Mouse (Mus musculus): Measurements from ENCODE around the gene Nagk.

GRCm38 (mm10) chr6:83802846-83803245 is 8.1 kb downstream of the Nagk start:
- no peak for TF ChIP-seq CTCF (IDR thresholded peaks at IDR 0.05; ENCODE audit: borderline replicate concordance, extremely low read depth, insufficient read depth, insufficient read length)
- no peak for TF ChIP-seq POLR2A (IDR thresholded peaks at IDR 0.05; ENCODE audit: borderline replicate concordance, extremely low read depth, insufficient read depth, insufficient read length, poor library complexity, severe bottlenecking)

All from brain, embryonic 14.5 days (tissue).